Mouse (Mus musculus): ENCODE results near the gene D7Ertd443e. TPM values are rescaled to one million over a fixed set of nuclear protein-coding genes. Genes with fewer than 3 reads are reported as not detected.

D7Ertd443e gene
- total and polyA plus RNA-seq, 3 experiments, result not detected

GRCm38 (mm10) chr7:134246624-134247023 lies 138.8 kb downstream of the D7Ertd443e start:
- TF ChIP-seq TBP (conservative IDR thresholded peaks at IDR 0.05; ENCODE audit: low read depth, low read length) (no peak), SMC3 (IDR thresholded peaks at IDR 0.05; ENCODE audit: low read depth, low read length) (no peak), ZMIZ1 (IDR thresholded peaks at IDR 0.05; ENCODE audit: low read depth, low read length) (no peak)
- in situ Hi-C loops (cut with MboI; ENCODE audit: low pct_ligation_motif_present, low pct_unique_long_range_greater_than_20kb, low sequenced_read_pairs), result no loop called here

GRCm38 (mm10) chr7:134242773-134243172 lies 142.7 kb downstream of the D7Ertd443e start:
- Histone ChIP-seq H3K79me2 (replicated peaks; ENCODE audit: control insufficient read depth, extremely low read depth, insufficient read depth, poor library complexity, severe bottlenecking) (no peaks in the 10 kb centered on the region), H3K4me1 (ENCODE audit: control insufficient read depth in 1 of 2, insufficient read depth in 2 of 2) (no peaks in the 10 kb centered on the region), H3K9ac (ENCODE audit: insufficient read depth, low read depth) (no peak overlapping the region), H3K36me3 (replicated peaks in 1 of 2; ENCODE audit: control insufficient read depth in 1 of 2, insufficient read depth in 1 of 2, low read length in 1 of 2) (no peaks in the 10 kb centered on the region), H3K9me3 (replicated peaks; ENCODE audit: low read length) (peaks cover 71% of the 10 kb centered on the region), H3K4me3 (replicated peaks in 1 of 3; ENCODE audit: low read depth in 2 of 3, low read length in 2 of 3, poor library complexity in 1 of 3) (no peak overlapping the region), H3K27me3 (replicated peaks) (no peaks in the 10 kb centered on the region), H3K27ac (ENCODE audit: insufficient read depth, low read depth) (no peak overlapping the region), H3K4me2 (ENCODE audit: insufficient read depth, low read depth, poor library complexity, severe bottlenecking) (no peak overlapping the region)
- no peak for TF ChIP-seq ZMIZ1 (IDR thresholded peaks at IDR 0.05; ENCODE audit: low read depth, low read length)
- TF ChIP-seq ETS1 (conservative IDR thresholded peaks at IDR 0.05; ENCODE audit: low read depth, low read length), result no peak
- no peak for TF ChIP-seq MAX (IDR thresholded peaks at IDR 0.05; ENCODE audit: low read length)
- TF ChIP-seq MXI1 (IDR thresholded peaks at IDR 0.05; ENCODE audit: low read depth, low read length), result no peak
- TF ChIP-seq USF1 (IDR thresholded peaks at IDR 0.05; ENCODE audit: low read depth, low read length), result no peak
- TF ChIP-seq GABPA (IDR thresholded peaks at IDR 0.05; ENCODE audit: insufficient replicate concordance, low read depth, low read length), result no peak
- no peak for TF ChIP-seq BHLHE40 (IDR thresholded peaks at IDR 0.05; ENCODE audit: low read depth, low read length)
- TF ChIP-seq EP300 (IDR thresholded peaks at IDR 0.05; ENCODE audit: low read length), result no peak
- TF ChIP-seq POLR2AphosphoS2 (IDR thresholded peaks at IDR 0.05; ENCODE audit: low read depth, low read length), result no peak
- no peak for TF ChIP-seq NRF1 (IDR thresholded peaks at IDR 0.05; ENCODE audit: low read depth, low read length)
- TF ChIP-seq CHD1 (IDR thresholded peaks at IDR 0.05; ENCODE audit: low read depth, low read length), result no peak
- no peak for DNase-seq (ENCODE audit: extremely low read depth)
- dilution Hi-C loops (cut with MboI; ENCODE audit: extremely low pct_ligation_motif_present, extremely low pct_unique_long_range_greater_than_20kb, low sequenced_read_pairs), result no loop called here
- in situ Hi-C loops (cut with MboI; ENCODE audit: low pct_ligation_motif_present, low pct_unique_long_range_greater_than_20kb, low sequenced_read_pairs), result no loop called here

More at GRCm38 (mm10) chr7:134246624-134247023, 138.8 kb downstream of the D7Ertd443e start:
- no peak for DNase-seq (ENCODE audit: extremely low read depth)
- H3K4me2 ChIP-seq (ENCODE audit: insufficient read depth, low read depth, poor library complexity, severe bottlenecking), result no peak overlapping the region
- H3K9ac ChIP-seq (ENCODE audit: insufficient read depth, low read depth), result no peak overlapping the region
- dilution Hi-C loops (cut with MboI; ENCODE audit: extremely low pct_ligation_motif_present, extremely low pct_unique_long_range_greater_than_20kb, low sequenced_read_pairs), result no loop called here
- H3K36me3 ChIP-seq (replicated peaks in 1 of 2; ENCODE audit: control insufficient read depth in 1 of 2, insufficient read depth in 1 of 2, low read length in 1 of 2), result no peaks in the 10 kb centered on the region
- no peaks in the 10 kb centered on the region for H3K4me1 ChIP-seq (ENCODE audit: control insufficient read depth in 1 of 2, insufficient read depth in 2 of 2)
- no peak overlapping the region for H3K27ac ChIP-seq (ENCODE audit: insufficient read depth, low read depth)
- no peaks in the 10 kb centered on the region for H3K27me3 ChIP-seq (replicated peaks)
- H3K9me3 ChIP-seq (replicated peaks; ENCODE audit: low read length), result peaks cover 53% of the 10 kb centered on the region
- no peaks in the 10 kb centered on the region for H3K79me2 ChIP-seq (replicated peaks; ENCODE audit: control insufficient read depth, extremely low read depth, insufficient read depth, poor library complexity, severe bottlenecking)
- no peak overlapping the region for H3K4me3 ChIP-seq (replicated peaks in 1 of 3; ENCODE audit: low read depth in 2 of 3, low read length in 2 of 3, poor library complexity in 1 of 3)

DNA sequence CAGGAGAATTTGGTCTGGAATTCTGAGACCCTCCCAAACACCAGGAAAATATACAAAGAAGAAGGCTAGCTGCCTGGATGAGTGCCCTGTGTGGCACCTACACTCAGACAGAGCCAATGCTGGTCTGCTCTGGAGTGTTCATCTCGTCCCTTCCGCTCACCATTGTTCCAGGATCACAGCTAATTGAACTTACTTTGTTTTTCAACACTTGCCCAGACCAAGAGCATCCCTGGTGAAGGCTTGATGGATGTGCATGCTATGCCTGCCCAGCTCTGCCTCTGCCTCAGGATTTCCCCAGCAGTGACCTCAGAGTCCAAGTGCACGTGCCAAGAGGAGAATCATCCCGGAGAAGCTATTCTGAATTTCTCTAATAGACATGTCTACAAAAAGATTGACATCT lies 144.2 kb downstream of the D7Ertd443e start:
- H3K27ac ChIP-seq (ENCODE audit: insufficient read depth, low read depth), result no peak overlapping the region
- no peaks in the 10 kb centered on the region for H3K79me2 ChIP-seq (replicated peaks; ENCODE audit: control insufficient read depth, extremely low read depth, insufficient read depth, poor library complexity, severe bottlenecking)
- H3K9me3 ChIP-seq (replicated peaks; ENCODE audit: low read length), result peaks cover 72% of the 10 kb centered on the region
- no peak overlapping the region for H3K4me2 ChIP-seq (ENCODE audit: insufficient read depth, low read depth, poor library complexity, severe bottlenecking)
- no peak for TF ChIP-seq ZC3H11A (IDR thresholded peaks at IDR 0.05; ENCODE audit: low read depth, low read length)
- TF ChIP-seq POLR2A (IDR thresholded peaks at IDR 0.05; ENCODE audit: low read depth, low read length), result no peak
- TF ChIP-seq JUN (IDR thresholded peaks at IDR 0.05; ENCODE audit: insufficient read depth, low read depth, low read length), result no peak
- no peak for TF ChIP-seq MAZ (IDR thresholded peaks at IDR 0.05; ENCODE audit: low read depth, low read length)
- TF ChIP-seq BHLHE40 (IDR thresholded peaks at IDR 0.05; ENCODE audit: low read depth, low read length), result no peak
- no peak for TF ChIP-seq ELF1 (IDR thresholded peaks at IDR 0.05; ENCODE audit: low read depth, low read length)
- no peak for TF ChIP-seq CHD1 (IDR thresholded peaks at IDR 0.05; ENCODE audit: low read depth, low read length)
- no peak for TF ChIP-seq E2F4 (IDR thresholded peaks at IDR 0.05; ENCODE audit: insufficient replicate concordance, low read depth, low read length)
- TF ChIP-seq SMC3 (IDR thresholded peaks at IDR 0.05; ENCODE audit: low read depth, low read length), result no peak
- TF ChIP-seq USF2 (conservative IDR thresholded peaks at IDR 0.05; ENCODE audit: low read depth, low read length), result no peak
- in situ Hi-C loops (cut with MboI; ENCODE audit: low pct_ligation_motif_present, low pct_unique_long_range_greater_than_20kb, low sequenced_read_pairs), result no loop called here
- H3K27me3 ChIP-seq (replicated peaks), result no peaks in the 10 kb centered on the region
- no peak for DNase-seq (ENCODE audit: extremely low read depth)
- no peaks in the 10 kb centered on the region for H3K4me1 ChIP-seq (ENCODE audit: control insufficient read depth in 1 of 2, insufficient read depth in 2 of 2)
- no peak overlapping the region for H3K9ac ChIP-seq (ENCODE audit: insufficient read depth, low read depth)
- no peak overlapping the region for H3K4me3 ChIP-seq (replicated peaks in 1 of 3; ENCODE audit: low read depth in 2 of 3, low read length in 2 of 3, poor library complexity in 1 of 3)
- no peaks in the 10 kb centered on the region for H3K36me3 ChIP-seq (replicated peaks in 1 of 2; ENCODE audit: control insufficient read depth in 1 of 2, insufficient read depth in 1 of 2, low read length in 1 of 2)
- dilution Hi-C loops (cut with MboI; ENCODE audit: extremely low pct_ligation_motif_present, extremely low pct_unique_long_range_greater_than_20kb, low sequenced_read_pairs), result no loop called here

Data from CH12.LX (cell line).